Mouse (Mus musculus) brain, adult 2 months (tissue): ENCODE measurements around the gene Tspan18.

Experiments used
- DNase-seq: peaks from one replicate; pipeline ENCODE4 v3.0.0; 2011; ENCODE audit warnings: low read depth, low spot score

Tspan18 gene

DNA sequence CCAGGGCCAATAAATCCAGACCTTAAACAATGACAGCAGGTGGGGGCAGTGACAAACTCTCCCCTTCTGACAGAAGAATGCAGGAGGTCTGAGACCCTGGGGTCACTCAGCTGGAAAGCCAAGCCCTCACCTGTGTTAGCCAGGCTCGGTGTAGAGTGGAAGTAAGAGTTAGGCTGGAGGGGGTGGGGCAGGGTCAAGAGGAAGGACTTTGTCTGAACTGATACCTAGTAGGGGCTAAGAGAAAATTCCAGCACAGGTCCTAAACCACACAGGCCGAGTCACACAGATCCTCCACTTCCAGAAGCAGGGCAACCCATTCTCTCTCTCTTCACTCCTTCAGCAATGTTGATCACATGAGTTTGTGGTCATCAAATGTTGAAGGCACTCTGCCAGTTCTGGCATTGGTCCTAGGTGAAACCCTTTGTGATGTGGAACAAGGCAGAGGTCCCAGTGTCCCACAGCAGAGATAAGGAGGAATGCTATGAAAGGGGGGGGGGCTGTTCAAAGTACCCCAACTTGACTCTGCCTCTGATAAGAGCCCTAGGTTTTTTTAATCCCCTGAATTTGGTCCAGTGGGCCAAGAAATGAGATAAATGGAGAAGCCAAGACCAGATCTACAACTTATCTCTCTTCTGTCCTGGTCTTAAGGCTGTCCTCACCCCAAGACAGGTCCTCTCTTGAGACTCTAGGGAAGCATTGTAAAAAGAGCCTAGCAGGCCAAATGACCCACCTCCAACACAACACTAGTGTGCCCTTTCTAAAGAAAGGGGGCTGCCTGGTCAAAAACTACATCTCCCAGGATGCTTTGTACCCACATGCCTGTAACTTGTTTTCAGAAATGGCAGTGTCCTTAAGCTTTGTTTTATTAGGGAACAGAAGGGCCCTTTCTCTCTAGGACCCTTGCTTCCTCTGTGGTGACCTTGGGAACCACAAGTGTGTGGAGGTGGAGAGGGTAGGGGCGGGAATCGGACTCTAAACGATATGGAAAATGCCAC lies 71.7 kb downstream of the Tspan18 start:
- DNase-seq = no peak

DNA sequence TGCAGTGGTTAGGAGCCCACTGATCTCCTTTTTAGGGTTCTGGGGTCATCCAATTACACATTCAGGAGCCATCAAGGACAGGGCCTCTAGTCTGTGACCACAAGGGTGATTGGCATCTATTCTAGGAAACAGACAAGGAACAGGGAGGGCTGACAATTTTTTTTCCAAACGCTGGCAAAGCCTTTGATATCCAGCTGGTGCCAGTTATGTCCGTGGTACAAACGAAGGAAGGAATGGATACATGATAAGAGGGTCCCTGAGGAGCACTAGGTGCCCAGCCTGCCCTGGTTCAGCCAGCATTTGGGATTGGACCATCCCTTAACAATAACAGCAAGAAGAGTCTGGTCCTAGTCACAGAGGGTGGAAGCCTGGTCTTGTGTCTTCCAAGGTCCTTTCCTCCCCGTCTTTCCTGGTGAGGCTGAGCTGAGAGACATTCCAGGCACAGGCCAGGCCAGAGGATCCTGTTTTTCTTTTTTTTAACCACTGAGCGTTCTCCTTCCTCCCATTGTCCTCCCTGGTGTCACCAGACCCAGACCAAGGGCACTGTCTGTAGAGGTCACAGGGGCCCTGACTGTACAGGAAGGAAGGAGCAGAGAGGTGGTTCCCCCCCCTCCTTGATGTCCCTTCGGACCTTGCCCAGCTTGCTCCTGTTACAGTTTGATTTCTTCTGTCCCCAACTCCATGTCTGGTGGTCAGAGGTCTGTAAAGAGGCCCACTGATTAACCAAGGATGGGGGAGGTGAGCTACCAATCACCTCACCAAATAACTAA lies 72.6 kb downstream of the Tspan18 start:
- no peak for DNase-seq

DNA sequence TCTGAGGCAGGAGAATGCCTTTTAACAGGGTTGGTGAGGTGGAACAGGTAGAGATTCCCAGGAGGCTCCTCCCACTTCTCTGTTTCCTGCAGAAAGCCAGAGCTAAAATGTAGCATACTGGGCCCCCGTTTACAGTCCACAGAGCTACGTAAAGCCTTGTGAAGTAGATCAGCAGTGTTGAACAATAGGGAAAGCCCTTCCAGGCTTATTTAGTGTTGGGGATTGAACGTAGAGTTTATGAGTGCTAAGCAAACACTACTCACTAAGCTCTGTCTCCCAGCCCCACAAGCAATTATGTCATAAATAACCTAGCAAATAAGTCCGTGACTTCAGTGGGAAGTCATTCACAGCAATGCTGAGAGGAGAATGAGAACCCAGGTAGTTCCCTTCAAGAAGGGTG lies 76.7 kb downstream of the Tspan18 start:
- no peak for DNase-seq

DNA sequence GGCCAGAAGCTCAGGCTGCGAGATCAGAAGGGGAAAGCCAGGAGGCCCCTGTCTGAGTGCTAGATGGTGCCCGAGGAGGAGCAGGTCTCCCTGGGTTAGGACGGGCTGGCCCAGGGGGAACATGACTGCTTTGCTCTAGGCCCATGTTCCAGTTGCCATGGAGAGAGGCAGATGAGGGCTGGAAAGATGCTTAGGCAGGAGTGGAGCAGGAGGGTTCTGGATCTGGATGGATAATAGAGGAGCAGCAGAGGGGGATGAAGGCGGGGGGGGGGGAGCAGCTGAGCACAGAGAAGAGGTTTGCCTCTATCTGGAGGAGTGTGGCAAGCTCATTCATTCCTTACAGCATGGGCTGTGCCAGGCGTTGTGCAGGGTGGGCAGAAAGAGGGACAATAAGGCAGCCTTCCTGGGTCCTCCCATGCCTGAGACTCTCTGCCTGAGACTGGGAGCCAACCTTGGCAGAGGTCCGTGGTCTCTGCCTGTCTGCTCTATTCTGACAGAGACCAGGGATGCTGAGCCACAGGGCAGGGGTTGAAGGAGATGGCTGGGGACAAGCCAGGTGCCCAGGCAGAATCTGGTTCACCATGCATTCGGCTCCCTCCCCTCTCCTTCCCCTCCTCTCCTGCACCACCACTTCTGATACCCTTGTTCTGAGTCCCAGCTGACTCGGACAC lies 77.4 kb downstream of the Tspan18 start:
- no peak for DNase-seq

- DNase-seq = peak; percentile 87
Measured at GRCm38 (mm10) chr2:93252356-93252755, 81.9 kb downstream of the Tspan18 start.

DNA sequence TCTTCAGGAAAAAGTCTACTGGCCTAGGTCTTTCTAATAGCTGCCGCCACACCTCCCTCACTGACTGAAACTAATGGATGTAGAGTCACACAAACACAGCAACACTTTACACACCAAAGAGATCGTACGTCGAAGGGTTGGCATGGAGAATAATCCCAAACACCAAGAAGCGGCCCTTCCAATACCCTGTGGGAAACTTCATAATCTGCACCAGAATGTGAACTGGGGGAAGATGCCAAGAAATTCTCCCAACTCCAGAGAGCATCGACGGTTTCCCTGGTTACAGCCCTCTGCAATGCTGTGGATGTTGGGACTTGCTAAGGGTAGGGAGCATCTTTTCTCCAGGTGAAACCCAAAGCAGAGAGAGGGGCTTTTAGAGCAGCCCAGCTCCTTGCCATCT lies 83.7 kb downstream of the Tspan18 start:
- DNase-seq = no peak

- DNase-seq = no peak
Measured at GRCm38 (mm10) chr2:93249058-93249457, 85.2 kb downstream of the Tspan18 start.

- peak; percentile 77 for DNase-seq
Measured at GRCm38 (mm10) chr2:93244090-93244443, 90.2 kb downstream of the Tspan18 start.

- DNase-seq = peak; percentile 77
Measured at GRCm38 (mm10) chr2:93243439-93244089, 90.7 kb downstream of the Tspan18 start.

DNA sequence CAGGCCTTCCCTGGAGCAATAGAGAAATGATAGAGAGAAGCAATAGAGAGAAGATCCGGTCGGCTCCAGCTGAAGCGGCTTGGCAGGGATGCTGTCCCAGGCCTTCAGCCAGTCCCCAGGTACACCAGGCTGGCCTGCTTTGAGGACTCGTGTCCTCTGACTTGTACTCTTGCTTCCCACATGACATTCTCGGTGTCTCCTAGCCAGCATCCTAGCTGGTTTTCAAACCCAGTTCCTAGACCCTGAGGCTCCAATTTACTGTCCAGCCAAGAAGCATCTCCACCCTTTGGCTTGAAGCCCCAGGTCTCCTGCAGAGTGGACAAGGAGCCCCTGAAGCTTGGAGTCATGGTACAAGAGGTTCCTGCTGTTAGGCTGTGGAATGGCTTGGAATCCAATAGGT lies 92.1 kb downstream of the Tspan18 start:
- DNase-seq = peak; percentile 70

GRCm38 (mm10) chr2:93238864-93239263 lies 95.4 kb downstream of the Tspan18 start:
- no peak for DNase-seq

- DNase-seq = no peak
Measured at GRCm38 (mm10) chr2:93237055-93237454, 97.2 kb downstream of the Tspan18 start.

GRCm38 (mm10) chr2:93232141-93232540 lies 102.2 kb downstream of the Tspan18 start:
- DNase-seq = no peak

- DNase-seq = no peak
Measured at GRCm38 (mm10) chr2:93228480-93228824, 105.9 kb downstream of the Tspan18 start.

GRCm38 (mm10) chr2:93227713-93228479 lies 106.4 kb downstream of the Tspan18 start:
- peak; percentile 62 for DNase-seq

DNA sequence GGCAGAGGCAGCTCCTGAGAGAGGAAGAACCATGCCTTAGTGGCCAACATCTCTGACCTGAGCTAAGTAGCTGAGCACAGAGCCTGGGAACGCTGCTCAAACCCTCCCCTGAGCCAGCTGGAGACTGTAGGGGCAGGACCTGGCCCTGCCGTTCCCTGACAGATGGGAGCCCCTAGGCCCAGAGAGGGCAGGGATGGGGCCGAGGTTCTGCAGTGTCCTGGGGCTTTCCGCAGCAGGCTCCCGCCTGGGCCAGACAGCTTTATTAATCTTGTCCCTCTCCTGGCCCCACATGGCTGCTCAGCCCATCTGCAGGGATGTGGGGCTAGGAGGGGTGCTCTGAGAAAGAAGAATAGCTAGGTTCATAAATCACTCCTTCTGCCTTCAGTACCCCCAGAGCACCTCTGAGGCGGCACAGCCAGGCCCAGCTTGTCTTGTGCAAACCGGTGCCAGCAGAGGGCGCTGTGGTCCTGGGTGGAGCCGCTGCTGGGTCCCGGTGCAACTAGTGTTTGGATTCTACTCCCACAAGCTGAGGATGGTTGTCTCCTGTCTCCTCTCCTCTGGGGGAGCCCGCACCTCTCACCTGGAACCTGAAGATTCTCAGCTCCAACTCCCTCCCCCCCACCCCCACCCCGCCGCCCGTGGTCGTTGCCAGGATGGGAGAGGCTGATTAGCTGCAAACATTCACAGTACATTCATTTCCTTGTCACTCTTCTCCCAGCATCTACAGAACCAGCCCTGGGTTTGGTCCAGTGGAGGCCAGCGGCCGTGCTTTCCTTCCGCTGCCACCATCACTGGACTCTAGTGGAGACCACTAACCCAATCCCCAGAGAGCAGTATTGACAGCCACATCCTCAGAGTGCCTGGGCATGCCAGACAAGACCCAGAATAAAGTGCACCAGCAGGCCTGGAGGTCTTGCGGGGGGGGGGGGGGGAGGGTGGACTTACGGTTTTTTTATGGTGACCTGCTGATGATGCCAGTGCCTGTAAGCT lies 107.4 kb downstream of the Tspan18 start:
- DNase-seq = peak; percentile 89

DNA sequence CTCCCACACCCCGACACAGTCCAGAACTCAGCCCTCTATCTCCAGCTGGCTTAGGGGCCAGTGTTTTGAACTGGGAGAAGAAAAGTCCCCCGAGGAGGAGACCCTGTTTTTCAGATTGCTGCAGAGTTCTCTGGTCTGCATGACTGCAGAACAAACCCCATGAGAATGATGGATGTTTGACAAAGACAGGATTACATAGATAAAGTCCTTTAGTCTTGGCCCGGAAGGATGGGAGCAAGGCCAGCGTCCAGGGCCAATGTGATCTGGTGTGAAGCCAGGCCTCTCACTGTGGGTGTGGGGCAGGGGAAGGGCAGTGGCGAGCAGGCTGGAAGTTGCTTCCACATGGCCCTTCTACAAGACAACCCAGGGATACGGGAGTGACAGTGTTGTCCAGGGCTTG lies 110.8 kb downstream of the Tspan18 start:
- peak; percentile 80 for DNase-seq

GRCm38 (mm10) chr2:93220447-93220846 lies 113.9 kb downstream of the Tspan18 start:
- DNase-seq = no peak

DNA sequence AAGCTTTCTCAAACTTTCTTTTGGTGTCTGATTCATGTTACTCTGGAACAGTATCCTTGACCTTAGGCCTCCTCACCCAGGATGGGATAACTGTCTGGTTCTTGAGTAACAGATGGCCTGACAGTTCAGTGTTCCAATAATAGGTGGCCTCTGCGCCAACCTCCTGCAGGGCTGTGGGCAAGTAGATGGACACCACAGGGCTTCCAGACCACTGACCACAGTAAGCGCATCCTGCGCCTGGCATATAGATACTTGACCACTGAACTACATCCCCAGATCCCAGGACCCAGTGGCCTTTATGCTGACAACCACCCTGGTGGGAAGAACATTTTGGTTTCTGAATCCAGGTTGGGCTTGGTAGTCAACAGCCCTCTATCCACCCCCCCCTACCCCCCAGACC lies 114.7 kb downstream of the Tspan18 start:
- DNase-seq = peak; percentile 71
